Mouse (Mus musculus) lung, adult 2 months (tissue): ENCODE data around the gene Aldh3b2.

Experiments
- CTCF ChIP-seq: fragments of 200-500 bp; IDR thresholded peaks from 2 replicates; pipeline ENCODE4 v1.5.1; 2011; ENCODE audit warnings: mild to moderate bottlenecking, low read length, control low read depth; ENCODE audit not compliant: insufficient read depth
- POLR2A ChIP-seq: fragments of 200-500 bp; IDR thresholded peaks from 2 replicates; pipeline ENCODE4 v1.6.1; 2011; ENCODE audit warnings: low read depth, mild to moderate bottlenecking, control low read depth, low read length, borderline replicate concordance; ENCODE audit errors: extremely low read depth

- TF ChIP-seq POLR2A (no peak), CTCF (no peak)
These were observed 28.9 kb downstream of the Aldh3b2 start for GRCm38 (mm10) chr19:4000949-4001525.
